Mouse (Mus musculus) stomach, postnatal 0 days (tissue): ENCODE results near the gene Gen1. TPM values are rescaled to one million over a fixed set of nuclear protein-coding genes. Genes with fewer than 3 reads are reported as not detected.

Experiments used
- ATAC-seq: fragments of 200-750 bp; cut with Nextera tagmentation; 2 replicates; pipeline ENCODE4 v1.8.0; 2017; ENCODE audit not compliant: low FRiP score, low TSS enrichment
- DNase-seq: peaks from one replicate; pipeline ENCODE4 v3.0.0-alpha.2; 2016; ENCODE audit warnings: low spot score
- H3K27ac ChIP-seq: fragments of 300-500 bp; sonication (generic); replicated peaks from 2 replicates; pipeline ENCODE4 v1.5.1; 2014; ENCODE audit warnings: mild to moderate bottlenecking, control low read depth
- H3K27me3 ChIP-seq: fragments of 300-500 bp; sonication (generic); 2 replicates; pipeline ENCODE4 v1.6.1; 2014; ENCODE audit warnings: low read length; ENCODE audit not compliant: control insufficient read depth, insufficient read depth
- H3K36me3 ChIP-seq: fragments of 300-500 bp; sonication (generic); 2 replicates; pipeline ENCODE4 v1.6.1; 2014; ENCODE audit warnings: low read length, mixed read lengths; ENCODE audit not compliant: control insufficient read depth, insufficient read depth
- H3K4me1 ChIP-seq: fragments of 300-500 bp; sonication (generic); replicated peaks from 2 replicates; pipeline ENCODE4 v1.6.1; 2014; ENCODE audit warnings: antibody characterized with exemption; ENCODE audit not compliant: control insufficient read depth, insufficient read depth
- H3K4me2 ChIP-seq: fragments of 300-500 bp; sonication (generic); replicated peaks from 2 replicates; pipeline ENCODE4 v1.6.1; 2014; ENCODE audit warnings: low read depth, mild to moderate bottlenecking, control low read depth, moderate library complexity
- H3K4me3 ChIP-seq: fragments of 300-500 bp; sonication (generic); 2 replicates; pipeline ENCODE4 v1.5.1; 2014; ENCODE audit warnings: low read depth, low read length, control low read depth
- H3K9ac ChIP-seq: fragments of 300-500 bp; sonication (generic); 2 replicates; pipeline ENCODE4 v1.6.1; 2014; ENCODE audit warnings: mild to moderate bottlenecking, low read length, control low read depth, mixed read lengths
- H3K9me3 ChIP-seq: fragments of 300-500 bp; sonication (generic); 2 replicates; pipeline ENCODE4 v1.6.1; 2016; ENCODE audit warnings: low read length; ENCODE audit not compliant: control insufficient read depth
- CTCF ChIP-seq: IDR thresholded peaks from 2 replicates; pipeline ENCODE4 v1.5.1; 2016; ENCODE audit warnings: antibody characterized with exemption, low read depth, mild to moderate bottlenecking, moderate library complexity
- EP300 ChIP-seq: optimal IDR thresholded peaks from 2 replicates; pipeline ENCODE3; 2016; ENCODE audit warnings: antibody characterized with exemption
- WGBS: fragments of 180-500 bp; shearing (Covaris S2); extraction: QIAGEN DNeasy Blood & Tissue Kit; methylation state at CpG from one replicate; pipeline ENCODE4 v1.1.7; 2014; 5-methylcytosine and 5-hydroxymethylcytosine counted together
- microRNA-seq: library from miRNA; unstranded; fragments of <30 nt; microRNA quantifications from one replicate; pipeline ENCODE4, GENCODE M21; 2016
- polyA plus RNA-seq: library from polyadenylated mRNA; unstranded; fragments of >200 nt; fragmentation: Nextera tagmentation; extraction: Ambion mirVana; gene quantifications from 2 replicates; pipeline ENCODE4 v1.2.1, GENCODE M21; 2015

The Gen1 gene
- polyA plus RNA-seq, 1 experiment from 2014 or later: 1.6 TPM

DNA sequence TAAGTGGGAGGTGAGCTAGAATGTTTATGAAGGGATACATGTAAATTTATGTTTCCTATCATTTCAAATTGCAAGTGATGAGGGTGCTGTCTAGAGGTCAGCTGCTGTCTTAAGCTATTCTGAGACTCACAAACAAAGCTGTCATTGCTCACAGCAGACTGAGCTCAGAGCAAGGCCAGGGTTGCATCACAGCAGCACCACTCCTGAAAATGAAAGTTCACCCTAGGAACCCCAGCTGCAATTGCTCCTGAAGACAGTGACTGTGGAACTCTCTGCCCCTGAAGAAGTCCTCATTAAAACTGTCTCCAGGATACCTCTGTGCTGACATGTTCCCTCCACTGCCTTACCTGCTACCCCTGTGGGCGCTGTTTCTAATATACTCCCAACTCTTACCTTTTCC, 70.6 kb downstream of the Gen1 start:
- Histone ChIP-seq H3K27ac (no peak overlapping the region), H3K9me3 (no peaks in the 10 kb centered on the region), H3K4me1 (0 out of 2 replicates have a peak, but pooled peaks cover 2% of the 10 kb centered on the region), H3K9ac (no peak overlapping the region), H3K36me3 (no peaks in the 10 kb centered on the region), H3K27me3 (no peaks in the 10 kb centered on the region), H3K4me3 (no peak overlapping the region), H3K4me2 (no peak overlapping the region)
- TF ChIP-seq CTCF (no peak), EP300 (no peak)
- DNase-seq (no peak), ATAC-seq (no peak)
- WGBS: 87% methylated on average over 1 of the region's 1 CpGs

Small RNAs within 50 kb of the gene (microRNA-seq; reads per million reads assigned to microRNA genes)
- not detected for gene Mir7675

Other genes starting within 250 kb of the Gen1 start
- gene Kcns3, start 114.7 kb downstream of the Gen1 start, polyA plus RNA-seq: 6.1 and 6.7 TPM in 2 replicates
- not detected in 2 replicates for gene Msgn1, start 56.8 kb downstream of the Gen1 start, polyA plus RNA-seq
- 66.0 and 83.7 TPM in 2 replicates for gene Smc6, start 85 bp upstream of the Gen1 start, polyA plus RNA-seq
- 0.65 and 0.72 TPM in 2 replicates for gene Vsnl1, start 170.8 kb upstream of the Gen1 start, polyA plus RNA-seq
- 0.33 and 0.38 TPM in 2 replicates for gene Rad51ap2, start 190.3 kb upstream of the Gen1 start, polyA plus RNA-seq